Mouse (Mus musculus) erythroblast, embryonic 14.5 days (primary cell): ENCODE measurements around the gene Fbn1.

Experiments
- GATA1 ChIP-seq: IDR thresholded peaks from 2 replicates; pipeline ENCODE4 v1.6.1; 2012; ENCODE audit warnings: low read length, inconsistent platforms, mixed read lengths
- TAL1 ChIP-seq: IDR thresholded peaks from 3 replicates; pipeline ENCODE4 v1.6.1; 2012; ENCODE audit warnings: low read length, inconsistent platforms, mixed read lengths

GRCm38 (mm10) chr2:125290197-125290965 is 217.4 kb downstream of the Fbn1 start:
- TF ChIP-seq GATA1 (no peak), TAL1 (no peak)
